Comparison of ENCODE assay signal across 15 mouse cellular contexts in the genomic region with DNA sequence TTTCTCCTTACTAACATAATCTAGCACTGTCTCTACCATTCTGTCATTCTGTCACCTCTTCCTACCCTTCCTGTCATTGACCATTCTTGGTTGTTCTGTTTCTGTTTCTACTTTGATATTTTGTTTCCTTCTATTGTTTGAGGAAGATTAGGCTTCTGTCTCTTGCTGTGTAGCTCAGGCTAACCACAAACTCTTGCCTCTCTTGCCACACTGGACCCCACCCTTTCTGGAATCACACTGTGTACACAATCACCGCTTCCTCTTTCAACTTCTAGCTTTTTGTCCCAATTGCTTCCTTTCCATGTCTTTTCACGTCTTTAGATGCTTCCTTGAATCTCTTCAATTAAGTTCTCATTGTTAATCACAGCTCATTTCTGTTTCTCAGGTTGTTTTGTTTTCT.
DNase-seq lines count a peak whose midpoint lies in the region; ATAC-seq lines count a peak whose summit lies in the region.
"Had no signal": no experiment of that assay in that cellular context is flagged by ENCODE, and none has a peak within 500 bp of the region (broad histone marks: within the 10 kb centered on the region; RNA-seq: fewer than 3 reads in every experiment).

No protein-coding gene starts in this region.

- H3K4me2 ChIP-seq in heart, embryonic 11.5 days, result no peak overlapping the region
- H3K4me2 ChIP-seq in hindbrain, embryonic 14.5 days (replicated peaks), result no peak overlapping the region
- H3K4me2 ChIP-seq: heart, embryonic 15.5 days; limb, embryonic 12.5 days had no signal

- H3K27me3 ChIP-seq in heart, embryonic 11.5 days (ENCODE audit: control insufficient read depth, insufficient read depth, low read length), result no peaks in the 10 kb centered on the region
- no peaks in the 10 kb centered on the region for H3K27me3 ChIP-seq in hindbrain, embryonic 14.5 days (ENCODE audit: control insufficient read depth, insufficient read depth, low read length)
- H3K27me3 ChIP-seq: heart, embryonic 15.5 days; megakaryocyte, embryonic 14.5 days had no signal

- H3K4me1 ChIP-seq in heart, embryonic 11.5 days (ENCODE audit: control insufficient read depth, insufficient read depth, low read length), result peaks cover 11% of the 10 kb centered on the region
- H3K4me1 ChIP-seq in hindbrain, embryonic 14.5 days (replicated peaks; ENCODE audit: control insufficient read depth, insufficient read depth, low read length), result peaks cover 8% of the 10 kb centered on the region; the same call in 1 of the 2 replicates

- no peak overlapping the region for H3K27ac ChIP-seq in heart, embryonic 11.5 days (ENCODE audit: low read depth, low read length)
- peak overlapping the region; percentile 82 for H3K27ac ChIP-seq in hindbrain, embryonic 14.5 days
- H3K27ac ChIP-seq: limb, embryonic 12.5 days had no signal

- H3K4me3 ChIP-seq in heart, embryonic 11.5 days (ENCODE audit: low read depth, low read length), result no peak overlapping the region
- no peak overlapping the region for H3K4me3 ChIP-seq in hindbrain, embryonic 14.5 days (replicated peaks; ENCODE audit: low read length)
- H3K4me3 ChIP-seq: heart, embryonic 15.5 days; limb, embryonic 12.5 days; megakaryocyte, embryonic 14.5 days had no signal

- DNase-seq in heart, adult 8-10 months (ENCODE audit: low spot score), result peak; percentile 44
- peak; percentile 50 for DNase-seq in lung, postnatal 25 days (ENCODE audit: low spot score)
- no peak for DNase-seq in lung, postnatal 10 days
- no peak for DNase-seq in hindbrain, embryonic 14.5 days (ENCODE audit: low spot score)
- peak; percentile 42 to 51 for DNase-seq in monocyte, adult 2 months (ENCODE audit: low read depth in 1 of 2, low spot score in 2 of 2)
- no peak for DNase-seq in left cerebral cortex, postnatal 25 days (ENCODE audit: low spot score in 2 of 2)
- DNase-seq in kidney, postnatal 14 days, result no peak
- DNase-seq: kidney, adult 11 months; layer of hippocampus, adult 9-11 months; right cerebral cortex, postnatal 4 days had no signal

- ATAC-seq in heart, embryonic 11.5 days (replicated peaks; ENCODE audit: insufficient number of reproducible peaks, low FRiP score, low TSS enrichment), result no peak
- no peak for ATAC-seq in hindbrain, embryonic 14.5 days (ENCODE audit: low FRiP score)
- ATAC-seq: CD4-positive, CD25-positive, alpha-beta regulatory T cell, adult 4 months had no signal

- intact Hi-C loops in left cerebral cortex, postnatal 25 days (cut with DNase I), result no loop called here

- H3K9ac ChIP-seq in heart, embryonic 11.5 days (ENCODE audit: low read depth, low read length), result no peak overlapping the region
- H3K9ac ChIP-seq in hindbrain, embryonic 14.5 days, result no peak overlapping the region
- H3K9ac ChIP-seq: heart, embryonic 15.5 days; limb, embryonic 12.5 days had no signal

- H3K36me3 ChIP-seq in heart, embryonic 11.5 days (ENCODE audit: control insufficient read depth, insufficient read depth, low read length), result no peaks in the 10 kb centered on the region
- H3K36me3 ChIP-seq in hindbrain, embryonic 14.5 days (replicated peaks; ENCODE audit: control insufficient read depth, insufficient read depth), result no peaks in the 10 kb centered on the region
- H3K36me3 ChIP-seq: heart, embryonic 15.5 days; limb, embryonic 12.5 days had no signal

- WGBS in heart, embryonic 11.5 days (ENCODE audit: insufficient replicate concordance), result 73% methylated on average over 2 of the region's 2 CpGs
- 87% methylated on average over 2 of the region's 2 CpGs for WGBS in hindbrain, embryonic 14.5 days

- no peaks in the 10 kb centered on the region for H3K9me3 ChIP-seq in heart, embryonic 11.5 days (replicated peaks; ENCODE audit: control insufficient read depth, low read length)
- H3K9me3 ChIP-seq in hindbrain, embryonic 14.5 days (ENCODE audit: control insufficient read depth, low read length), result no peaks in the 10 kb centered on the region
- H3K9me3 ChIP-seq: heart, embryonic 15.5 days; limb, embryonic 12.5 days had no signal

Comparison
In these comparisons a context has a peak if more than half of its experiments do, and no peak if none do; other contexts are left out.
1. DNase-seq: peak in heart, adult 8-10 months (single experiment), lung, postnatal 25 days (single experiment) and monocyte, adult 2 months (2 of 2); none in lung, postnatal 10 days (single experiment), hindbrain, embryonic 14.5 days (single experiment), left cerebral cortex, postnatal 25 days (0 of 2) and kidney, postnatal 14 days (single experiment).